Mouse (Mus musculus): ENCODE data around the gene Hist1h2bh.

The Hist1h2bh gene

GRCm38 (mm10) chr13:23502916-23503315, 40.3 kb downstream of the Hist1h2bh start:
- DNase-seq = no peak

GRCm38 (mm10) chr13:23502031-23502567, 41.1 kb downstream of the Hist1h2bh start:
- DNase-seq = no peak

- DNase-seq = no peak
These were observed 41.7 kb downstream of the Hist1h2bh start for GRCm38 (mm10) chr13:23501511-23501910.

- peak; percentile 48 to 65 for DNase-seq
These were observed 42.6 kb downstream of the Hist1h2bh start for GRCm38 (mm10) chr13:23500424-23501200.

GRCm38 (mm10) chr13:23499943-23500342, 43.2 kb downstream of the Hist1h2bh start:
- DNase-seq = no peak

GRCm38 (mm10) chr13:23498653-23499052, 44.5 kb downstream of the Hist1h2bh start:
- no peak for DNase-seq

- peak; percentile 10 to 30 for DNase-seq
These were observed 45.4 kb downstream of the Hist1h2bh start for GRCm38 (mm10) chr13:23497656-23498321.

- DNase-seq = no peak
These were observed 47.7 kb downstream of the Hist1h2bh start for GRCm38 (mm10) chr13:23495526-23495925.

- DNase-seq = no peak
These were observed 51.2 kb downstream of the Hist1h2bh start for GRCm38 (mm10) chr13:23491990-23492389.
